Mouse (Mus musculus): ENCODE results near the gene Elovl5. TPM values are rescaled to one million over a fixed set of nuclear protein-coding genes. Genes with fewer than 3 reads are reported as not detected.

The Elovl5 gene
- polyA plus RNA-seq, 1 experiment from 2014 or later, result 56.0 TPM

DNA sequence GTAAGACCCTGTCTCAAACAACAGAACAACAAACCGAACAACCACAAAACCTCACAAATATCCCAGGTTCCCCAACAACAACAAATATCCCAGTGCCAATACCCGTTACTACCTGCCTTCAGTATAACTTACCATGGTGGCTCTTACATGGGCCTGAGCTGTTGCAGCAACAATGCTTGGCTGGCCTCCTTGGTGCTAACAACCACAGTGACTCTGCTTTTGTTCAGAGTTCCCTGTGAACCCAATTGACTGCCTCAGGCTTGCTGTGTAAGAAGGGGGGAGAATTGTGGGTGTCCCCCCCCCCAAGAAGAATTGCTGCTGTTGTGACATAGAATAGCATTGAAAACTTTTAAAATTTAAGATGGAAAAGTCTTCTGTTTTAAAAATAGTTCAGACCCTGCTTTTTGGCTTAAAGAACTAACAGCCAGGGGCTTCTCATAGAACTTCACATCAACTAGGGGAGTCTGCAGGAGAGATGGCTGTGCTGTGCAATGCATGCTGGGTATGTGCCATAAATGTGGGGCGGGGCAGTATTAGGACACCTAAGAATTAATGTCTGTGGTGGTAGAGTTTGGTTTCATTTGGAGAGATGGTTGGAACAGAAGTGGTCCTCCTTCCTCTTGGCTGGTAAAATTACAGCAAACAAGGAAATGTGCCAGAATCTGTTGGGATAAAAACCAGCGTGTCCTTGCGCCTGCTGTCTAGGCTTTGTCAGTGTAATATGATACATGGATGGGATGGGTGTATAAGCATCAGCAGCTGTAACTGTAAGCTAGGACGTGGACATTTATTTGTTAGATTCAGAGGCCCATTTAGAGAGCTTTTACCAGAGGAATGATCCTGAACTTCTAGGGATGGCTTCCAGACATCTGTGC is 28.9 kb downstream of the Elovl5 start:
- no peak overlapping the region for H3K4me2 ChIP-seq
- H3K4me3 ChIP-seq (ENCODE audit: low read depth, low read length), result no peak overlapping the region
- H3K9me3 ChIP-seq (ENCODE audit: control insufficient read depth, low read length), result no peaks in the 10 kb centered on the region
- no peak for DNase-seq (ENCODE audit: low spot score)
- peaks cover 7% of the 10 kb centered on the region for H3K4me1 ChIP-seq (replicated peaks; ENCODE audit: control insufficient read depth, insufficient read depth, low read length)
- no peak overlapping the region for H3K27ac ChIP-seq (ENCODE audit: low read depth, low read length)
- no peak for ATAC-seq (replicated peaks; ENCODE audit: low FRiP score)
- H3K9ac ChIP-seq (ENCODE audit: low read depth, low read length), result no peak overlapping the region
- 79% methylated on average over 6 of the region's 6 CpGs for WGBS
- H3K27me3 ChIP-seq (replicated peaks; ENCODE audit: control insufficient read depth, insufficient read depth, low read length), result no peaks in the 10 kb centered on the region
- no peaks in the 10 kb centered on the region for H3K36me3 ChIP-seq (ENCODE audit: control insufficient read depth, insufficient read depth, low read length)

DNA sequence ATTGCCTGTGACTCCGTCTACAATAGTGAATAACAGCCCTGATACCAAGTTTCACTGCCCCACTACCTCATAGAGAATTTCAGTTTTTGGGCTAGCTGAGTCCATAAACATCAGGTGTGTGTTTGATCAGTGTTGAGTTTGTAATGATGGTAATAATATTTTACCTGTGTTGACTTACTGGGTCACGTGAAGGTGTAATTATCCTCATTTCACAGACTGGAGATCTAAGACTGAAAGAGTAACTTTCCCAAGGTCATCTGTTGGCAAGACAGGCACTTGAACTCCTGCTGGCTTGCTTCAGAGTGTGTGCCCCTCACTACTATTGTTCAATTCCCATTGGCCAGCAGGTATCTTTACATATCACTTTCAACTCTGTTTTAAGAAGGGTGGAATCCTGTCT is 31.1 kb downstream of the Elovl5 start:
- no peak overlapping the region for H3K27ac ChIP-seq (ENCODE audit: low read depth, low read length)
- H3K4me3 ChIP-seq (ENCODE audit: low read depth, low read length), result no peak overlapping the region
- no peaks in the 10 kb centered on the region for H3K36me3 ChIP-seq (ENCODE audit: control insufficient read depth, insufficient read depth, low read length)
- DNase-seq (ENCODE audit: low spot score), result no peak
- peaks cover 8% of the 10 kb centered on the region for H3K4me1 ChIP-seq (replicated peaks; ENCODE audit: control insufficient read depth, insufficient read depth, low read length)
- WGBS, result 87% methylated on average over 2 of the region's 2 CpGs
- H3K4me2 ChIP-seq, result no peak overlapping the region
- no peaks in the 10 kb centered on the region for H3K9me3 ChIP-seq (ENCODE audit: control insufficient read depth, low read length)
- no peak for ATAC-seq (replicated peaks; ENCODE audit: low FRiP score)
- H3K9ac ChIP-seq (ENCODE audit: low read depth, low read length), result no peak overlapping the region
- H3K27me3 ChIP-seq (replicated peaks; ENCODE audit: control insufficient read depth, insufficient read depth, low read length), result no peaks in the 10 kb centered on the region

DNA sequence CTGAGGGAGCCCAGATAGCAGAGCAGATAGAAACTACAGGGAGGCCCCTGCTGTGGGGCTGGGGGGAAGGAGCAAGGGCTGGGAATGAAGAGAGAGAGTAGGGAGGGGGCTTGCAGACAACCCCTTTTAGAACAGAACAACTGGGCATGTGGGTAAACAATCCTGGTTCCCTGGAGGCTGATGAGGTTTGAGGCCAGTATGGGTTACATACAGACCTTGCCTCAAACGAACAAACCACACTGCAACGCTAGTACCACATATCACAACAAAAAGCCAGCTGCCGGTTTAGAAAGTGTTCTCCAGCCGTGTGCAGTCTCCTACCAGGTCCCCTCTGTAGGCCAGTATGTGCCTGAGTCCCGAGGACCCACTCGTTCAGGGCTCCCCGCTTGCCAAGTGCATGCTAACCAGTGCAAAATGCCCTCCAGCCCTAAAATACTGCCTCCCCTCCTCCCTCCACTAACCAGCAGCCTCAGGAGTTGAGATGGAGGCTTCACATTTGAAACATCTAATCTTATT is 32.6 kb downstream of the Elovl5 start:
- Histone ChIP-seq H3K9ac (ENCODE audit: low read depth, low read length) (no peak overlapping the region), H3K9me3 (ENCODE audit: control insufficient read depth, low read length) (no peaks in the 10 kb centered on the region), H3K4me3 (ENCODE audit: low read depth, low read length) (no peak overlapping the region), H3K4me1 (replicated peaks; ENCODE audit: control insufficient read depth, insufficient read depth, low read length) (peaks cover 14% of the 10 kb centered on the region), H3K4me2 (no peak overlapping the region), H3K36me3 (ENCODE audit: control insufficient read depth, insufficient read depth, low read length) (no peaks in the 10 kb centered on the region), H3K27me3 (replicated peaks; ENCODE audit: control insufficient read depth, insufficient read depth, low read length) (no peaks in the 10 kb centered on the region), H3K27ac (ENCODE audit: low read depth, low read length) (no peak overlapping the region)
- no peak for ATAC-seq (replicated peaks; ENCODE audit: low FRiP score)
- no peak for DNase-seq (ENCODE audit: low spot score)
- 60% methylated on average over 7 of the region's 7 CpGs for WGBS

DNA sequence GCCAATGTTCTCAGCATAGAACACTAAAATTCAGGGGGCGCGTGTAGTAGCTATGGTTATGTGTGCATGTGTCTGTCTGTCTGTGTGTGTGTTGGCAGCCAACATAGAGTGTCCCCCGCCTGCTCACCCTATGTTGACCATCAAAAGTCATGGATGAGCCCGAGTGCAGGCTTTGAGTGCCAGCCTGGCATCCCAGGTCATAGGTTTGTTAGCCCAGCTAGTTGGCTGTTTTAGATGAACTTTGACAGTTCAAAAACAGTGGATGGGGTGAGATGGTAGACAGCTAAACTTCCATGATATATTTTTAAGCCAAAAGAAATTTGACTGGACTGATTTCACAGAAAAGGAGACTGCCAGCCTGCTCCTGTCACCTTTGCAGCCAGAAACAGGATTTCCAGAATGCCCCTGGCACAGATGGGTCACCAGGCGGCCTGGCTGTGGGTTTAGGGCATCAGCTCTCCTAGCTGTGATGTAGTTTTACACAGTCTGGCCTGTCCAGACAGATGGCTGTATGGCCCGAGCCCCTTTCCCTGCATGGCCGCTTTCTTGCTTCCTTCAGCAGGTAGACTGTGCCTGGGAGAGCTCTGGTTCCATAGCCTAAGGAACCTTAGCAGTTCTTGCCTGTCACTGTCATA is 33.8 kb downstream of the Elovl5 start:
- Histone ChIP-seq H3K27me3 (replicated peaks; ENCODE audit: control insufficient read depth, insufficient read depth, low read length) (no peaks in the 10 kb centered on the region), H3K9ac (ENCODE audit: low read depth, low read length) (no peak overlapping the region), H3K36me3 (ENCODE audit: control insufficient read depth, insufficient read depth, low read length) (no peaks in the 10 kb centered on the region), H3K9me3 (ENCODE audit: control insufficient read depth, low read length) (no peaks in the 10 kb centered on the region), H3K4me2 (no peak overlapping the region), H3K4me3 (ENCODE audit: low read depth, low read length) (no peak overlapping the region), H3K27ac (ENCODE audit: low read depth, low read length) (no peak overlapping the region), H3K4me1 (replicated peaks; ENCODE audit: control insufficient read depth, insufficient read depth, low read length) (peaks cover 21% of the 10 kb centered on the region)
- ATAC-seq (replicated peaks; ENCODE audit: low FRiP score) (no peak), DNase-seq (ENCODE audit: low spot score) (no peak)
- WGBS, result 85% methylated on average over 7 of the region's 7 CpGs

DNA sequence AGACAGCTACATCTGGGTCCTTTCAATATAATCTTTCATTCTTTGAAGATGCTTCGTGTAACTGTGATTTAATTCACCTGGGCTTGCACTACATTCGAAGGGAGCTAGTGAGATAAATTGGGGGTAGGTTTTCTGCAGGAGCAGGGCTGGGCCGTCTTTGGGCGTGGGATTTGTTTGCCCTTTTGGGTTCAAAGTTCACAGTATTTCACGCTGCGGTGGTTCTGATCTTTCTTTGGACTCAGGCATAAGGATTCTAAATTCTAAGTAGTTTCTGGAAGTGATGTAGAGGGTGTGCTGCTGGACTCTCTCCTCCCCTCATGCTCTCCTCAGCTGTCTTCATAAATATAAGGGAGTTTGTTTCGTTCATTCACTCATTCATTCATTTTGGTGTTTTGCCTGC is 34.8 kb downstream of the Elovl5 start:
- Histone ChIP-seq H3K4me3 (ENCODE audit: low read depth, low read length) (no peak overlapping the region), H3K9me3 (ENCODE audit: control insufficient read depth, low read length) (no peaks in the 10 kb centered on the region), H3K27me3 (replicated peaks; ENCODE audit: control insufficient read depth, insufficient read depth, low read length) (no peaks in the 10 kb centered on the region), H3K9ac (ENCODE audit: low read depth, low read length) (no peak overlapping the region), H3K4me1 (replicated peaks; ENCODE audit: control insufficient read depth, insufficient read depth, low read length) (peaks cover 21% of the 10 kb centered on the region), H3K4me2 (no peak overlapping the region), H3K36me3 (ENCODE audit: control insufficient read depth, insufficient read depth, low read length) (no peaks in the 10 kb centered on the region), H3K27ac (ENCODE audit: low read depth, low read length) (no peak overlapping the region)
- ATAC-seq (replicated peaks; ENCODE audit: low FRiP score) (no peak), DNase-seq (ENCODE audit: low spot score) (no peak)
- WGBS, result 67% methylated on average over 7 of the region's 7 CpGs

DNA sequence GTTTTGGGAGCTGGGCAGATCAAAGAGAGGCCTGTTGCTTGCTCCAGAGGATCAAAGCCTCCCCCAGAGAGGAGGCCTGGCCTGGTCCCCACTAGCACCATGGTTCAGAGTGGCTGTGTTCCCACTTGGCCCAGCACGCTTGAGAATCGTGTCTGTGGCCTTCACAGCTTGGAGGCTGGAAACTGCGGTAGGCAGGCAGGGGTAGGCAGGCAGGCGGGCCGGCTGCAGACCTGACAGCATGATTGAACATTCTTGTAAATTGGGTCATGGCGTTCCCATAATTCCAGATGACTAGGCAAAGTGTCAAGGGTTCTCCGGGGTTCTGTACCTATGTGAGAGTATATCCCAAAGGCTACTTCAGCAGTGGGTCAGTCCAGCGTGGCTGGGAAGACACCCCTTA is 35.9 kb downstream of the Elovl5 start:
- ATAC-seq (replicated peaks; ENCODE audit: low FRiP score), result no peak
- no peak for DNase-seq (ENCODE audit: low spot score)
- H3K27ac ChIP-seq (ENCODE audit: low read depth, low read length), result no peak overlapping the region; the same call in 1 of the 2 replicates
- peaks cover 21% of the 10 kb centered on the region for H3K4me1 ChIP-seq (replicated peaks; ENCODE audit: control insufficient read depth, insufficient read depth, low read length)
- H3K4me3 ChIP-seq (ENCODE audit: low read depth, low read length), result no peak overlapping the region
- H3K4me2 ChIP-seq, result no peak overlapping the region
- no peaks in the 10 kb centered on the region for H3K9me3 ChIP-seq (ENCODE audit: control insufficient read depth, low read length)
- no peaks in the 10 kb centered on the region for H3K36me3 ChIP-seq (ENCODE audit: control insufficient read depth, insufficient read depth, low read length)
- H3K9ac ChIP-seq (ENCODE audit: low read depth, low read length), result no peak overlapping the region
- H3K27me3 ChIP-seq (replicated peaks; ENCODE audit: control insufficient read depth, insufficient read depth, low read length), result no peaks in the 10 kb centered on the region
- 64% methylated on average over 8 of the region's 8 CpGs for WGBS

DNA sequence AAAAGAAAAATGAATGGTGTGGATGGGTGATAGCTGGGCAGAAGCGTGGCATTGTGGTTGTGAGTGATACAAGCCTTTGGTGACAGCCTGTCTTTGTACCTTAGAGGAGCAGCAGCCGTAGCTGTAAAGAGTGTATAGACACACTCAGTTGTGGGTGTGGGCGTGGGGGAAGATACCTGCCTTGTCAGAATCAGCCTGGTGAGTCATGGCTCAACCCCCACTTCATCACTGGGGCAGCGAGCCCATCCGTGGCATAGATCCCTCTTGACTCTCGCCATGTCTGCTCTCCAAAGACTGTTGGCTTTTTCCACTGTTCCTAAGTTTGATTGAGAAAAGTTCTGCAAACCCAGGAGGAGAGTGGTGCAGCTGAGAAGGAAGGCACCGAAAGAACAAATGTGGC is 37.3 kb downstream of the Elovl5 start:
- Histone ChIP-seq H3K4me2 (no peak overlapping the region), H3K27ac (ENCODE audit: low read depth, low read length) (no peak overlapping the region), H3K9ac (ENCODE audit: low read depth, low read length) (no peak overlapping the region), H3K4me3 (ENCODE audit: low read depth, low read length) (no peak overlapping the region), H3K27me3 (replicated peaks; ENCODE audit: control insufficient read depth, insufficient read depth, low read length) (no peaks in the 10 kb centered on the region), H3K36me3 (ENCODE audit: control insufficient read depth, insufficient read depth, low read length) (no peaks in the 10 kb centered on the region), H3K9me3 (ENCODE audit: control insufficient read depth, low read length) (no peaks in the 10 kb centered on the region), H3K4me1 (replicated peaks; ENCODE audit: control insufficient read depth, insufficient read depth, low read length) (peaks cover 21% of the 10 kb centered on the region)
- ATAC-seq (replicated peaks; ENCODE audit: low FRiP score) (no peak), DNase-seq (ENCODE audit: low spot score) (no peak)
- WGBS, result 69% methylated on average over 7 of the region's 7 CpGs

DNA sequence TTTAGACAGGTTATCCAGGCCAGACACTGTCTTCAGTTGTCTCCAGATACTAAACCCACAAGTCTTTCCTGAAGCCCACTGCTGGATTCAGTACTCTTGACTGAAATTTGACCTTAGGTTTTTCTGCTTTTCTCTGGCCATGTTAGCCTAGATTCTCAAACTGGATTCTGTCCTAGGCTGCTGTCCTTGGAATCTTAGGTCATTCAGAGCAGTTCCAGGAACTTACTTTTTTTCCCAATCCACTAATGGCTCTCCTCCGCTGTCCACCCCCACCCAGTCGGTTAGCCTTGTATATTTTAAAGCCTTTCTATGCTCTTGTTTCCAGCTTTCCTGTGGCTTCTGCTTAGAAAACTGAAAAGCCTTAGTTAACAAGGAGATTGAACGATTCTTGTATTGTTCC is 37.8 kb downstream of the Elovl5 start:
- H3K4me2 ChIP-seq, result no peak overlapping the region
- peaks cover 16% of the 10 kb centered on the region for H3K4me1 ChIP-seq (replicated peaks; ENCODE audit: control insufficient read depth, insufficient read depth, low read length)
- no peaks in the 10 kb centered on the region for H3K36me3 ChIP-seq (ENCODE audit: control insufficient read depth, insufficient read depth, low read length)
- H3K27me3 ChIP-seq (replicated peaks; ENCODE audit: control insufficient read depth, insufficient read depth, low read length), result no peaks in the 10 kb centered on the region
- H3K9ac ChIP-seq (ENCODE audit: low read depth, low read length), result no peak overlapping the region
- no peak overlapping the region for H3K27ac ChIP-seq (ENCODE audit: low read depth, low read length)
- H3K4me3 ChIP-seq (ENCODE audit: low read depth, low read length), result no peak overlapping the region
- WGBS, result 84% methylated on average over 3 of the region's 3 CpGs
- no peak for ATAC-seq (replicated peaks; ENCODE audit: low FRiP score)
- H3K9me3 ChIP-seq (ENCODE audit: control insufficient read depth, low read length), result no peaks in the 10 kb centered on the region
- no peak for DNase-seq (ENCODE audit: low spot score)

DNA sequence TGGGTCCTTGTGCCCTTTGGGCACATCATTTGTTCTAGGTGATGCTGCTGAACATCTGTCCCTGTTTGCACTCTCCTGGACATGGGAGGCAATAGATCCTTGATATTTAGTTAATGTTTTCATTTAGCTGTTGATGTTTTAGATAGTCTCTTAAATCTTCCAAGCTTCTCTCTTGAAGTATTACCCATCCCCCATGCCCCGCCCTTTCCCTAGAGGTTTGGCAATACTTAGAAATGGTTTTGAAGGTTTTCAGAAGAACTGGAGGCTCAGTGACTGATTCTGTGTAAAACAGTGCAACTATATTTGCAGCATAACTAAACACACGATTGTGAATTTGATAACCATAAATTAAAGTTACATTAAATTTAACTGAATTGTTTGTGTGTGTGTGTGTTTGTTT is 38.3 kb downstream of the Elovl5 start:
- Histone ChIP-seq H3K27me3 (replicated peaks; ENCODE audit: control insufficient read depth, insufficient read depth, low read length) (no peaks in the 10 kb centered on the region), H3K4me2 (no peak overlapping the region), H3K27ac (ENCODE audit: low read depth, low read length) (no peak overlapping the region), H3K9ac (ENCODE audit: low read depth, low read length) (no peak overlapping the region), H3K4me1 (replicated peaks; ENCODE audit: control insufficient read depth, insufficient read depth, low read length) (peaks cover 15% of the 10 kb centered on the region), H3K36me3 (ENCODE audit: control insufficient read depth, insufficient read depth, low read length) (no peaks in the 10 kb centered on the region), H3K9me3 (ENCODE audit: control insufficient read depth, low read length) (no peaks in the 10 kb centered on the region), H3K4me3 (ENCODE audit: low read depth, low read length) (no peak overlapping the region)
- DNase-seq (ENCODE audit: low spot score), result no peak
- WGBS, result 70% methylated on average over 2 of the region's 2 CpGs
- no peak for ATAC-seq (replicated peaks; ENCODE audit: low FRiP score)
